Mouse (Mus musculus) E14TG2a.4 (cell line): ENCODE measurements at regions not wholly inside any gene's neighbourhood (a gene's known extent, or its start where the extent isn't known, plus 50 kb on each side); places are given as distances from the start of the nearest gene placed in this dataset.

Source experiments
- CTCF ChIP-seq: conservative IDR thresholded peaks from 2 replicates; pipeline ENCODE4 v1.5.1; 2014; ENCODE audit warnings: low read length
- NANOG ChIP-seq: IDR thresholded peaks from 2 replicates; pipeline ENCODE4 v1.6.1; 2014; ENCODE audit warnings: borderline replicate concordance, low read length, mixed read lengths
- POU5F1 ChIP-seq: IDR thresholded peaks from 2 replicates; pipeline ENCODE4 v1.6.1; 2014; ENCODE audit warnings: low read length, borderline replicate concordance

DNA sequence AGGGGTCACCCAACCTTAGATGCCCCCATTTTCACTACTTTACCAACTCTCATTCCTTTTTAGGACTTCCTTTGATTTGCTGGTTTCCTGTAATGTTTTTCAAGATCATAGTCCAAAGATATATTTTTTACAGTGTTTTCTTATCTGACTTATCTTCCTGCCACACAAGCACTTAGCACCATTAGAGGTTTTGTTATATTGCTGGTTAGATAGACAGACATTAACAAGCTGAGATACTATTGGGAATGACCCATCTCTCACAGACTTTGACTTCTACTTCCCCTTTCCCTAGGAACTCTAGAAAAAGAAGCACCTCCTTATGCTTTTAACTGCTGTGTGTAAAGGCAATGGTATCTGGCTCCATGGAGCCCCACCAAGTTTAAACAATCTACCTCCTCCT is 127.0 kb upstream of the Nova1 start:
- no peak for TF ChIP-seq CTCF
- TF ChIP-seq POU5F1: no peak
- TF ChIP-seq NANOG: no peak
